Mouse (Mus musculus) inflammation-experienced regulatory T-cells, adult 6 months (primary cell): ENCODE measurements around the gene Wwc1. TPM values are rescaled to one million over a fixed set of nuclear protein-coding genes. Genes with fewer than 3 reads are reported as not detected.
"Not testable (repeated sequence)": the region's sequence is repeated elsewhere in the genome, so short reads cannot be mapped to it uniquely, and the experiment has no call there.

ENCODE experiments used
- ATAC-seq: one replicate; pipeline ENCODE4 v1.8.0; 2017
- polyA plus RNA-seq, 3 experiments: library from polyadenylated mRNA; unstranded; fragments of 100-300 nt; shearing (Covaris generic); gene quantifications; one replicate each; pipeline ENCODE4 v1.2.1; 2017

The Wwc1 gene
- polyA plus RNA-seq, 3 experiments from 2014 or later: 0.12 to 0.17 TPM; not detected in 1

- no peak for ATAC-seq
These were observed 102.4 kb downstream of the Wwc1 start for GRCm38 (mm10) chr11:35877651-35878558.

- ATAC-seq: no peak
These were observed 106.6 kb downstream of the Wwc1 start for GRCm38 (mm10) chr11:35873624-35874244.

- ATAC-seq: no peak
These were observed 109.4 kb downstream of the Wwc1 start for GRCm38 (mm10) chr11:35870961-35871360.

GRCm38 (mm10) chr11:35866140-35866539 is 114.2 kb downstream of the Wwc1 start:
- ATAC-seq: no peak

GRCm38 (mm10) chr11:35864981-35865604 is 115.2 kb downstream of the Wwc1 start:
- ATAC-seq: no peak

GRCm38 (mm10) chr11:35863653-35864052 is 116.7 kb downstream of the Wwc1 start:
- ATAC-seq: no peak

- no peak for ATAC-seq
These were observed 122.8 kb downstream of the Wwc1 start for GRCm38 (mm10) chr11:35857395-35858067.

GRCm38 (mm10) chr11:35856359-35857040 is 123.8 kb downstream of the Wwc1 start:
- ATAC-seq: no peak

GRCm38 (mm10) chr11:35855567-35855966 is 124.8 kb downstream of the Wwc1 start:
- no peak for ATAC-seq

GRCm38 (mm10) chr11:35854941-35855340 is 125.4 kb downstream of the Wwc1 start:
- no peak for ATAC-seq

GRCm38 (mm10) chr11:35853651-35854050 is 126.7 kb downstream of the Wwc1 start:
- ATAC-seq: no peak

- ATAC-seq: no peak
These were observed 127.6 kb downstream of the Wwc1 start for GRCm38 (mm10) chr11:35852731-35853130.

GRCm38 (mm10) chr11:35844299-35844698 is 136.0 kb downstream of the Wwc1 start:
- no peak for ATAC-seq

GRCm38 (mm10) chr11:35842560-35842959 is 137.8 kb downstream of the Wwc1 start:
- not testable (repeated sequence) for ATAC-seq

GRCm38 (mm10) chr11:35841738-35842325 is 138.5 kb downstream of the Wwc1 start:
- peak; percentile 49 for ATAC-seq

GRCm38 (mm10) chr11:35840806-35841205 is 139.5 kb downstream of the Wwc1 start:
- ATAC-seq: not testable (repeated sequence)

GRCm38 (mm10) chr11:35840282-35840681 is 140.0 kb downstream of the Wwc1 start:
- no peak for ATAC-seq

GRCm38 (mm10) chr11:35838345-35839338 is 141.7 kb downstream of the Wwc1 start:
- ATAC-seq: peak; percentile 30

- ATAC-seq: no peak
These were observed 142.9 kb downstream of the Wwc1 start for GRCm38 (mm10) chr11:35837156-35838126.
